Mouse (Mus musculus): ENCODE data around the gene Kif2a. TPM values are rescaled to one million over a fixed set of nuclear protein-coding genes. Genes with fewer than 3 reads are reported as not detected.
A peak's percentile ranks its signal among the peaks of the same experiment; 100 is the strongest.

Gene Kif2a
- polyA plus RNA-seq, 2 experiments, result 16.2 to 19.2 TPM

DNA sequence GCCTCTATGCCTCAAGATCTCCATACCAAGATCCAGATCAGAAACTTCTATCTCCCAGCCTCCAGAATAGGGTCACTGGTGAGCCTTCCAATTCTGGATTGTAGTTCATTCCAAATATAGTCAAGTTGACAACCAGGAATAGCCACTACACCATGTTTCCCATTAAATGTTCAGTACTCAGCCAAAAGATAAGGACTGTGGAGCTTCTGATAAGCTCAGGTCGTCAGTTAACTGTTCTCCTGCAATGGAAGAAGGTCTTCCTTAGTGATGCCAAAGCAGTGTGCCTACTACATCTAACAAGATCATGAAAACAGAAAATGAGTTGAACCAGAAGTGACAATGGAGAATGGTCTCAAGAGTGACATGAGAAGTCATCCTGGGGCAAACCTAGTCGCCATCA is 25.0 kb downstream of the Kif2a start:
- H3K27me3 ChIP-seq (ENCODE audit: control insufficient read depth, insufficient read depth, low read length), result no peaks in the 10 kb centered on the region
- peak overlapping the region; percentile 65 for H3K27ac ChIP-seq
- ATAC-seq (ENCODE audit: insufficient read depth), result no peak
- no peak for TF ChIP-seq CTCF (IDR thresholded peaks at IDR 0.05; ENCODE audit: low read depth)
- no peak for TF ChIP-seq EP300 (IDR thresholded peaks at IDR 0.05; ENCODE audit: low read depth)
- peak overlapping the region; percentile 48; the same call in 1 of the 2 replicates for H3K9ac ChIP-seq (replicated peaks)
- 41% methylated on average over 2 of the region's 2 CpGs for WGBS (ENCODE audit: insufficient replicate concordance)
- H3K4me2 ChIP-seq (ENCODE audit: low read depth), result peak overlapping the region; percentile 60
- no peak overlapping the region for H3K4me3 ChIP-seq (ENCODE audit: insufficient read depth in 1 of 2, low read depth in 2 of 2, low read length in 2 of 2)
- no peaks in the 10 kb centered on the region for H3K9me3 ChIP-seq (ENCODE audit: control insufficient read depth, low read length)
- H3K4me1 ChIP-seq (replicated peaks; ENCODE audit: control insufficient read depth in 2 of 2, insufficient read depth in 2 of 2, low read length in 1 of 2), result peaks cover 53 to 54% of the 10 kb centered on the region in 2 experiments
- H3K36me3 ChIP-seq (replicated peaks; ENCODE audit: control insufficient read depth, insufficient read depth, low read depth), result peaks cover 20% of the 10 kb centered on the region
- no peak for DNase-seq (ENCODE audit: low read depth in 3 of 3, low spot score in 3 of 3)

DNA sequence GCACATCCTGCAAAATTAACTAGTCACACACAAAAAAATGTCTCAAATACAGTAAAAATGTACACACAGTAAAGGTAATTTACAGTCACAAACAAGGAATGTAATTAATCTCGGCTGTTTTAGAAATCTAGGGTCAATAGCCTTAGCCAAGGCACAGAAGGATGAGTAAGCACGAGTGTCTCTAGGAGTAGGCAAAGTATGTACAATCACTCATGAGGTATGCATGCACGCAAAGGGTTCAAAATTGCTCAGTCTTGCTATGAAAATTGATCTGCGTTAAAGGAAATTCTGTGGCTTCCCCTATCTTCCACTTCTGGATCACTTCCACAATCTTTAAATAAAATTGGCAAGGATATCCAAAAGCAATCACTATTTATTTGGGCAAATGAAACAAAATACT is 60.4 kb downstream of the Kif2a start:
- Histone ChIP-seq H3K27ac (no peak overlapping the region), H3K4me2 (ENCODE audit: low read depth) (no peak overlapping the region), H3K4me3 (ENCODE audit: insufficient read depth in 1 of 2, low read depth in 2 of 2, low read length in 2 of 2) (no peak overlapping the region), H3K9me3 (ENCODE audit: control insufficient read depth, low read length) (no peaks in the 10 kb centered on the region), H3K4me1 (replicated peaks; ENCODE audit: control insufficient read depth in 2 of 2, insufficient read depth in 2 of 2, low read length in 1 of 2) (no peaks in the 10 kb centered on the region), H3K27me3 (ENCODE audit: control insufficient read depth, insufficient read depth, low read length) (no peaks in the 10 kb centered on the region), H3K36me3 (replicated peaks; ENCODE audit: control insufficient read depth, insufficient read depth, low read depth) (peaks cover 61% of the 10 kb centered on the region), H3K9ac (replicated peaks) (no peak overlapping the region)
- DNase-seq (ENCODE audit: low read depth in 3 of 3, low spot score in 3 of 3) (no peak), ATAC-seq (ENCODE audit: insufficient read depth) (no peak)
- 85% methylated on average over 4 of the region's 4 CpGs for WGBS (ENCODE audit: insufficient replicate concordance)
- no peak for TF ChIP-seq CTCF (IDR thresholded peaks at IDR 0.05; ENCODE audit: low read depth)
- no peak for TF ChIP-seq EP300 (IDR thresholded peaks at IDR 0.05; ENCODE audit: low read depth)

DNA sequence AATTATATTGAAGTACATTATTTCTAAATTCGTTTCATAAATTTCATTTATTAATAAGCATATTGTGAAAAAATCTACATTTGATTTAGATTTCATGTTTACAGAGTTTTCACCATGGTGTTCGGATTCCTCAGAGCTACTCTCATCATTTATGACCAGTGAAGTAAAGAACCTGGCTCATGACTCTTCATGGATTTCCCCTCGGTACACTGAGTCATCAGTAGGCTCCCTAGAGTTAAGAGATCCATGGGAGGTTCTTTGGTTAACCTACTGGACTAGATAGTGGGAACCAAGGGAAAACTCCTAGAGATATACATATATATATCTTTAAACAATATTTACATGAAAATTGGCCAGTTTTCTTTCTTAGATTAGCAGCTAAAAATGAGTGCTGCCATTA is 61.4 kb downstream of the Kif2a start:
- no peak overlapping the region for H3K4me3 ChIP-seq (ENCODE audit: insufficient read depth in 1 of 2, low read depth in 2 of 2, low read length in 2 of 2)
- H3K4me2 ChIP-seq (ENCODE audit: low read depth), result no peak overlapping the region
- H3K4me1 ChIP-seq (replicated peaks; ENCODE audit: control insufficient read depth in 2 of 2, insufficient read depth in 2 of 2, low read length in 1 of 2), result no peaks in the 10 kb centered on the region
- H3K36me3 ChIP-seq (replicated peaks; ENCODE audit: control insufficient read depth, insufficient read depth, low read depth), result peaks cover 67% of the 10 kb centered on the region
- TF ChIP-seq CTCF (IDR thresholded peaks at IDR 0.05; ENCODE audit: low read depth), result no peak
- no peak for TF ChIP-seq EP300 (IDR thresholded peaks at IDR 0.05; ENCODE audit: low read depth)
- H3K9ac ChIP-seq (replicated peaks), result no peak overlapping the region
- no peak for ATAC-seq (ENCODE audit: insufficient read depth)
- no peak for DNase-seq (ENCODE audit: low read depth in 3 of 3, low spot score in 3 of 3)
- H3K27ac ChIP-seq, result no peak overlapping the region
- WGBS (ENCODE audit: insufficient replicate concordance), result 89% methylated on average over 3 of the region's 3 CpGs
- H3K9me3 ChIP-seq (ENCODE audit: control insufficient read depth, low read length), result no peaks in the 10 kb centered on the region
- no peaks in the 10 kb centered on the region for H3K27me3 ChIP-seq (ENCODE audit: control insufficient read depth, insufficient read depth, low read length)

DNA sequence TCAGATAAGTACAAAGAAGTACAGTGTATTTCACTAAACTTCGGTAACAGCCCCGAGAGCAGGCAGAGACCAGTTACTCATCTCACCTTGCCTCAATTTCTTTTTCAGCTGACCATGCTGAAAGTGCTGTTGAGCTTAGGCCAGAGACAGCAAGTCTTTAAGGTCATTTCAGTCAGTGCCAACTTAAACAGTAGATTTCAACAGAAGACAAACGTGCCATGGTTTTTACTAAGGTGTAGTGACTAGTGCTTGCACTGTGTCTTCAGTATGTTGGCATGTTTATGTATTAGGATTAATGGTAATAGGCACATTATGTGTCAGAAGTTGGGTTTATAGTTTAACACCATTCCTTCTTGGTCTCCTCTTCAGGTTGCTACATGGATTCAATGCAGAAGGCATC is 63.6 kb downstream of the Kif2a start:
- H3K4me2 ChIP-seq (ENCODE audit: low read depth), result no peak overlapping the region
- TF ChIP-seq CTCF (IDR thresholded peaks at IDR 0.05; ENCODE audit: low read depth), result no peak
- no peak for TF ChIP-seq EP300 (IDR thresholded peaks at IDR 0.05; ENCODE audit: low read depth)
- H3K9me3 ChIP-seq (ENCODE audit: control insufficient read depth, low read length), result no peaks in the 10 kb centered on the region
- ATAC-seq (ENCODE audit: insufficient read depth) (no peak), DNase-seq (ENCODE audit: low read depth in 3 of 3, low spot score in 3 of 3) (no peak)
- no peaks in the 10 kb centered on the region for H3K27me3 ChIP-seq (ENCODE audit: control insufficient read depth, insufficient read depth, low read length)
- WGBS (ENCODE audit: insufficient replicate concordance), result 88% methylated on average over 3 of the region's 3 CpGs
- H3K9ac ChIP-seq (replicated peaks), result no peak overlapping the region
- H3K36me3 ChIP-seq (replicated peaks; ENCODE audit: control insufficient read depth, insufficient read depth, low read depth), result peaks cover 66% of the 10 kb centered on the region
- H3K27ac ChIP-seq, result no peak overlapping the region
- H3K4me1 ChIP-seq (replicated peaks; ENCODE audit: control insufficient read depth in 2 of 2, insufficient read depth in 2 of 2, low read length in 1 of 2), result no peaks in the 10 kb centered on the region
- no peak overlapping the region for H3K4me3 ChIP-seq (ENCODE audit: insufficient read depth in 1 of 2, low read depth in 2 of 2, low read length in 2 of 2)

DNA sequence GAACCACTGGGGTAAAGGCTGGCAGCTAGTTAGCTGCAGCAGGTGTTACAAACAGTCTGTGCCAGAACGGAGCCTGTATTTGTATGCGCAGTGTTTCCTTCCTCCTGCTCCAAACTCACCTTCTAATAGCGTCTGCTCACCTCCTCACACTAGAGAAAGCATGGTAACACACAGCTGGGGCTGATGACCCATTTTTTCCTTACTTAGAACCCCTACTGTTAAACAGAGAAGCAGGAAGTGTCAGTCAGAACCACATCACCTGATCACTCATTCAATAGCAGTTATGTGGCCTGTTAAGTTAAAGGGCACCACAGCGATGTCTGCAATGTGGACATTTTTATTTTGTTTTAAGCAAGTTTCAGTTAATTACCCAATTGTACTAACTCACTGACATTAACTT is 64.4 kb downstream of the Kif2a start:
- H3K4me2 ChIP-seq (ENCODE audit: low read depth), result no peak overlapping the region
- no peak overlapping the region for H3K27ac ChIP-seq
- H3K4me3 ChIP-seq (ENCODE audit: insufficient read depth in 1 of 2, low read depth in 2 of 2, low read length in 2 of 2), result no peak overlapping the region
- ATAC-seq (ENCODE audit: insufficient read depth) (no peak), DNase-seq (ENCODE audit: low read depth in 3 of 3, low spot score in 3 of 3) (no peak)
- H3K4me1 ChIP-seq (replicated peaks; ENCODE audit: control insufficient read depth in 2 of 2, insufficient read depth in 2 of 2, low read length in 1 of 2), result no peaks in the 10 kb centered on the region
- no peak overlapping the region for H3K9ac ChIP-seq (replicated peaks)
- no peak for TF ChIP-seq CTCF (IDR thresholded peaks at IDR 0.05; ENCODE audit: low read depth)
- no peak for TF ChIP-seq EP300 (IDR thresholded peaks at IDR 0.05; ENCODE audit: low read depth)
- 89% methylated on average over 4 of the region's 4 CpGs for WGBS (ENCODE audit: insufficient replicate concordance)
- H3K36me3 ChIP-seq (replicated peaks; ENCODE audit: control insufficient read depth, insufficient read depth, low read depth), result peaks cover 59% of the 10 kb centered on the region
- H3K9me3 ChIP-seq (ENCODE audit: control insufficient read depth, low read length), result no peaks in the 10 kb centered on the region
- H3K27me3 ChIP-seq (ENCODE audit: control insufficient read depth, insufficient read depth, low read length), result no peaks in the 10 kb centered on the region
